In the genomic region with DNA sequence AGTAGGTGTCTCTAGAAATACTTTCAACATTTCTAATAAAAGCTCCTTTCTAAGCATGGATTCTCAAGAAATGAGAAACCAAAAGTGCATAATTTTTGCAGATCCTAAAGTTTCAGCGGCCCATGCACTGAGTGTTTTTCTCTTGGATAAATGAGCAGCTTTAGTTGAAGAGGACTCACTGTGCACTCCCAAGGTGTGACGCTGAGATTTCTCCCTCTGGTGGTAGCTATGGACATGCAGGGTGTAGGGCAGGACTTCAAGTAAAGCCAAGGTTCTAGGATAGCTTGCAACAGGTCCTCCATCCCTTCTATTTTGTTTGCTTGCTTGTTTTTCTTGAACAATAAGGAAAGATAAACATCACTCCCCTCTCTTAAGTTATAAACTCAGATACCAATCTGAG, we compare ENCODE assay signal across 21 mouse cellular contexts.
A peak's percentile ranks its signal among the peaks of the same experiment; 100 is the strongest.
DNase-seq lines count a peak whose midpoint lies in the region; ATAC-seq lines count a peak whose summit lies in the region.
"Had no signal": no experiment of that assay in that cellular context is flagged by ENCODE, and none has a peak within 500 bp of the region (broad histone marks: within the 10 kb centered on the region; RNA-seq: fewer than 3 reads in every experiment).

No protein-coding gene starts in this region.

- peak; percentile 56; the same call in 1 of the 2 replicates for ATAC-seq in forebrain, embryonic 11.5 days (replicated peaks; ENCODE audit: low FRiP score)
- no peak for ATAC-seq in forebrain, embryonic 15.5 days (replicated peaks)
- ATAC-seq: forebrain, embryonic 14.5 days; inflammation-experienced regulatory T-cells, adult 6 months; midbrain, embryonic 15.5 days had no signal

- WGBS in forebrain, embryonic 11.5 days = 40% methylated on average over 2 of the region's 2 CpGs
- 54% methylated on average over 2 of the region's 2 CpGs for WGBS in forebrain, embryonic 15.5 days

- H3K27ac ChIP-seq in forebrain, embryonic 11.5 days (ENCODE audit: low read depth, low read length) = no peak overlapping the region
- H3K27ac ChIP-seq in forebrain, embryonic 15.5 days (replicated peaks) = no peak overlapping the region
- H3K27ac ChIP-seq: limb, embryonic 10.5 days; liver, embryonic 15.5 days; midbrain, embryonic 15.5 days had no signal

- no peak overlapping the region for H3K4me2 ChIP-seq in forebrain, embryonic 11.5 days (ENCODE audit: low read depth, low read length, severe bottlenecking)
- H3K4me2 ChIP-seq in forebrain, embryonic 15.5 days (replicated peaks) = no peak overlapping the region
- H3K4me2 ChIP-seq: heart, embryonic 11.5 days; liver, embryonic 15.5 days; midbrain, embryonic 15.5 days had no signal

- no peaks in the 10 kb centered on the region for H3K36me3 ChIP-seq in forebrain, embryonic 11.5 days (ENCODE audit: control insufficient read depth, insufficient read depth, low read length)
- no peaks in the 10 kb centered on the region for H3K36me3 ChIP-seq in forebrain, embryonic 15.5 days
- H3K36me3 ChIP-seq: G1E; limb, embryonic 10.5 days; liver, embryonic 15.5 days; midbrain, embryonic 15.5 days had no signal

- no peaks in the 10 kb centered on the region for H3K4me1 ChIP-seq in forebrain, embryonic 11.5 days (replicated peaks; ENCODE audit: control insufficient read depth, insufficient read depth, low read length)
- no peaks in the 10 kb centered on the region for H3K4me1 ChIP-seq in forebrain, embryonic 15.5 days
- H3K4me1 ChIP-seq: limb, embryonic 10.5 days; liver, embryonic 15.5 days; midbrain, embryonic 15.5 days had no signal

- no peaks in the 10 kb centered on the region for H3K27me3 ChIP-seq in forebrain, embryonic 11.5 days (ENCODE audit: control insufficient read depth, insufficient read depth, low read length)
- H3K27me3 ChIP-seq in forebrain, embryonic 15.5 days = no peaks in the 10 kb centered on the region
- H3K27me3 ChIP-seq: liver, embryonic 15.5 days; midbrain, embryonic 15.5 days had no signal

- H3K4me3 ChIP-seq in forebrain, embryonic 11.5 days (ENCODE audit: low read depth, low read length) = no peak overlapping the region
- H3K4me3 ChIP-seq in forebrain, embryonic 15.5 days = no peak overlapping the region
- H3K4me3 ChIP-seq: limb, embryonic 10.5 days; liver, embryonic 15.5 days; midbrain, embryonic 15.5 days had no signal

- DNase-seq in forebrain, embryonic 11.5 days (ENCODE audit: low spot score) = no peak
- peak; percentile 7 for DNase-seq in kidney, postnatal 10 days
- no peak for DNase-seq in kidney, postnatal 14 days
- DNase-seq in A20 (ENCODE audit: low read depth, low spot score) (peak; percentile 15), WW6 (ENCODE audit: low read depth, low spot score) (peak; percentile 9)
- DNase-seq in left cerebral cortex, adult 9 months (ENCODE audit: low spot score in 2 of 2) = no peak
- no peak for DNase-seq in thymus, postnatal 14 days
- DNase-seq: adrenal gland, postnatal 36 days; B cell, adult 2 months; cerebellum, postnatal 25 days; gastrocnemius, postnatal 14 days; right cerebral cortex, postnatal 14 days; thymus, adult 18-20 months had no signal

- no peaks in the 10 kb centered on the region for H3K9me3 ChIP-seq in forebrain, embryonic 11.5 days (ENCODE audit: control insufficient read depth, low read length)
- H3K9me3 ChIP-seq in forebrain, embryonic 15.5 days = no peaks in the 10 kb centered on the region
- H3K9me3 ChIP-seq: G1E; limb, embryonic 10.5 days; liver, embryonic 15.5 days; midbrain, embryonic 15.5 days had no signal

- no peak overlapping the region for H3K9ac ChIP-seq in forebrain, embryonic 11.5 days (ENCODE audit: low read length)
- no peak overlapping the region for H3K9ac ChIP-seq in forebrain, embryonic 15.5 days (replicated peaks)
- H3K9ac ChIP-seq: liver, embryonic 15.5 days; midbrain, embryonic 15.5 days had no signal

Comparison
In these comparisons a context has a peak if more than half of its experiments do, and no peak if none do; other contexts are left out.
1. DNase-seq: peak in kidney, postnatal 10 days (single experiment), A20 (single experiment) and WW6 (single experiment); none in forebrain, embryonic 11.5 days (single experiment), kidney, postnatal 14 days (single experiment), left cerebral cortex, adult 9 months (0 of 2) and thymus, postnatal 14 days (single experiment).